Mouse (Mus musculus): Measurements from ENCODE around the gene Arhgap24. TPM values are rescaled to one million over a fixed set of nuclear protein-coding genes. Genes with fewer than 3 reads are reported as not detected.

Gene Arhgap24
- polyA plus RNA-seq, 1 experiment from 2014 or later: 11.3 TPM

DNA sequence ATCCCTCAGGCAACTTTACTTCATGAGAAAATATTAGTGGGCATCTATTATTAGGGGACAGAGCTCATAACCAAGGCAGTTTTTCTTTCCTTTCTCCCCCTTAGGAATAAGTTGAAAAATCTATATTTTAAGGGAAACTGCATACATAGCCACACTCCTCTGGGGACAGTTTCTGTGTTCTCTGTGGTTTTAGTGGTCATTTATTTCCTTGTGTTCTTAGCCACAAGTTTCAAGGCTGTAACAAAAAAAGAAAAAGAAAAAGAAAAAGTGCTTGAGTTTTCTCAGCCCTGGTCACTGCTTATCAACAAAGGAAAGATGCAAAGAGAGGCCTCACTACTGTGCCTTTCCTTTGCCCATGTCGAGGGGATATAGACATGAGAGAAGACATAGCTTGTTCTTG is 71.3 kb downstream of the Arhgap24 start:
- H3K9ac ChIP-seq (ENCODE audit: low read depth, low read length): no peak overlapping the region
- no peak for ATAC-seq
- no peaks in the 10 kb centered on the region for H3K9me3 ChIP-seq (ENCODE audit: control insufficient read depth, low read length)
- no peak overlapping the region for H3K4me2 ChIP-seq (ENCODE audit: low read depth, low read length)
- H3K27ac ChIP-seq (ENCODE audit: low read length): no peak overlapping the region
- H3K4me3 ChIP-seq (ENCODE audit: low read length): no peak overlapping the region
- H3K36me3 ChIP-seq (ENCODE audit: control insufficient read depth, insufficient read depth, low read length): no peaks in the 10 kb centered on the region
- no peaks in the 10 kb centered on the region for H3K27me3 ChIP-seq (replicated peaks; ENCODE audit: control insufficient read depth, insufficient read depth, low read length)
- H3K4me1 ChIP-seq (ENCODE audit: control insufficient read depth, insufficient read depth, low read length): no peaks in the 10 kb centered on the region
- WGBS: 85% methylated on average over 1 of the region's 1 CpGs

- 90% methylated on average over 4 of the region's 4 CpGs for WGBS
- no peak for ATAC-seq
- no peak overlapping the region for H3K4me3 ChIP-seq (ENCODE audit: low read length)
Observed at GRCm38 (mm10) chr5:102555958-102556357, 74.8 kb downstream of the Arhgap24 start.

DNA sequence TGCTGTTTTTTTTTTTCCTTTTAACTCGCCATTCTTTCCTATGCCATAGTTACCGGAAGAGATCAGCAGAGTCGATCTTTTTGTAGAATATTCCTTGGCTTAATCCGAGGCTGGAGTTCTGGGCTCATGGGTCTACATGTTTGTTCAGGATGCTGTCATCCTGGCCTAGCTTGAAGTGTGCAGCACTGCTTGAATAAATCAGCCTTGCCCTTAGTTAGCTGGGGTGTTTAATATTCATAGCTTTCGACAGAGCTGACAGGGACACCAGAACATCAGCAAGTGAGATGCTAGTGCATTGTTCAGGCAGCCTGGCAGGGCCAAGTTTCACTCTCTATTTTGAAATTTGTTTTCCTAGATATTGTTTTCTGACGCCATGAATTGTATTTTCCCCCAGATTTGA is 79.1 kb downstream of the Arhgap24 start:
- Histone ChIP-seq H3K36me3 (ENCODE audit: control insufficient read depth, insufficient read depth, low read length) (no peaks in the 10 kb centered on the region), H3K4me1 (ENCODE audit: control insufficient read depth, insufficient read depth, low read length) (no peaks in the 10 kb centered on the region), H3K9me3 (ENCODE audit: control insufficient read depth, low read length) (no peaks in the 10 kb centered on the region), H3K27me3 (replicated peaks; ENCODE audit: control insufficient read depth, insufficient read depth, low read length) (no peaks in the 10 kb centered on the region), H3K4me2 (ENCODE audit: low read depth, low read length) (no peak overlapping the region), H3K9ac (ENCODE audit: low read depth, low read length) (no peak overlapping the region), H3K4me3 (ENCODE audit: low read length) (no peak overlapping the region), H3K27ac (ENCODE audit: low read length) (no peak overlapping the region)
- WGBS: 85% methylated on average over 6 of the region's 6 CpGs
- ATAC-seq: no peak

More at GRCm38 (mm10) chr5:102555958-102556357, 74.8 kb downstream of the Arhgap24 start:
- H3K27me3 ChIP-seq (replicated peaks; ENCODE audit: control insufficient read depth, insufficient read depth, low read length): no peaks in the 10 kb centered on the region
- H3K9ac ChIP-seq (ENCODE audit: low read depth, low read length): no peak overlapping the region
- H3K4me2 ChIP-seq (ENCODE audit: low read depth, low read length): no peak overlapping the region
- H3K4me1 ChIP-seq (ENCODE audit: control insufficient read depth, insufficient read depth, low read length): no peaks in the 10 kb centered on the region
- no peak overlapping the region for H3K27ac ChIP-seq (ENCODE audit: low read length)
- H3K9me3 ChIP-seq (ENCODE audit: control insufficient read depth, low read length): no peaks in the 10 kb centered on the region
- H3K36me3 ChIP-seq (ENCODE audit: control insufficient read depth, insufficient read depth, low read length): no peaks in the 10 kb centered on the region

- H3K27ac ChIP-seq (ENCODE audit: low read length): no peak overlapping the region
- H3K9ac ChIP-seq (ENCODE audit: low read depth, low read length): no peak overlapping the region
- no peak for ATAC-seq
- H3K4me1 ChIP-seq (ENCODE audit: control insufficient read depth, insufficient read depth, low read length): no peaks in the 10 kb centered on the region
- no peak overlapping the region for H3K4me2 ChIP-seq (ENCODE audit: low read depth, low read length)
- no peaks in the 10 kb centered on the region for H3K9me3 ChIP-seq (ENCODE audit: control insufficient read depth, low read length)
- no peaks in the 10 kb centered on the region for H3K36me3 ChIP-seq (ENCODE audit: control insufficient read depth, insufficient read depth, low read length)
- WGBS: 75% methylated on average over 4 of the region's 4 CpGs
- H3K4me3 ChIP-seq (ENCODE audit: low read length): no peak overlapping the region
- no peaks in the 10 kb centered on the region for H3K27me3 ChIP-seq (replicated peaks; ENCODE audit: control insufficient read depth, insufficient read depth, low read length)
Observed at GRCm38 (mm10) chr5:102563971-102564370, 82.8 kb downstream of the Arhgap24 start.

DNA sequence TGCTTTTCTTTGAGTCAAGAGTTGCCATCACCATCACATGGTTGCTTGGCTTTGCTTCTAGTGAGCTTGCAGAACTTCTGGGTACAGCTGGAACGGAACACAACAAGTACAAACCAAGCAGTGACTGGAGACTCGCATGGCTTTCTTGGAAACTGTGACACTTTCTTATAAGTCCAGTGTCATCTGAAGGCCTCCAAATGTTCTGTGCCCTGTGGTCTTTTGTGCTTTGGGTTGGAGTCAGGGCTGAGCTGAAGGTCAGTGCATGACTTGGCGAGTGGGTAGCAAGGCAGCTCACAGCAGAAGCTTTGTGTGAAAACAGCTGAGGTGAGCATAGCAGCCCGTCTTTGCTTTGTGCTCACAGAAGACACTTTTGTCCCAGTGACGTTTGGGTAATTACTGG is 87.6 kb downstream of the Arhgap24 start:
- Histone ChIP-seq H3K9me3 (ENCODE audit: control insufficient read depth, low read length) (no peaks in the 10 kb centered on the region), H3K4me2 (ENCODE audit: low read depth, low read length) (no peak overlapping the region), H3K4me3 (ENCODE audit: low read length) (no peak overlapping the region), H3K27me3 (replicated peaks; ENCODE audit: control insufficient read depth, insufficient read depth, low read length) (no peaks in the 10 kb centered on the region), H3K36me3 (ENCODE audit: control insufficient read depth, insufficient read depth, low read length) (no peaks in the 10 kb centered on the region), H3K27ac (ENCODE audit: low read length) (no peak overlapping the region), H3K9ac (ENCODE audit: low read depth, low read length) (no peak overlapping the region), H3K4me1 (ENCODE audit: control insufficient read depth, insufficient read depth, low read length) (no peaks in the 10 kb centered on the region)
- ATAC-seq: no peak
- WGBS: 79% methylated on average over 5 of the region's 5 CpGs

GRCm38 (mm10) chr5:102571445-102571844 is 90.3 kb downstream of the Arhgap24 start:
- no peak for ATAC-seq
- H3K36me3 ChIP-seq (ENCODE audit: control insufficient read depth, insufficient read depth, low read length): no peaks in the 10 kb centered on the region

GRCm38 (mm10) chr5:102576750-102577149 is 95.6 kb downstream of the Arhgap24 start:
- no peak for ATAC-seq
- WGBS: 87% methylated on average over 3 of the region's 3 CpGs
- Histone ChIP-seq H3K9me3 (ENCODE audit: control insufficient read depth, low read length) (no peaks in the 10 kb centered on the region), H3K9ac (ENCODE audit: low read depth, low read length) (no peak overlapping the region), H3K4me2 (ENCODE audit: low read depth, low read length) (no peak overlapping the region), H3K27ac (ENCODE audit: low read length) (no peak overlapping the region), H3K36me3 (ENCODE audit: control insufficient read depth, insufficient read depth, low read length) (no peaks in the 10 kb centered on the region), H3K4me1 (ENCODE audit: control insufficient read depth, insufficient read depth, low read length) (peaks cover 6% of the 10 kb centered on the region; the same call in 1 of the 2 replicates), H3K27me3 (replicated peaks; ENCODE audit: control insufficient read depth, insufficient read depth, low read length) (no peaks in the 10 kb centered on the region), H3K4me3 (ENCODE audit: low read length) (no peak overlapping the region)

More at GRCm38 (mm10) chr5:102571445-102571844, 90.3 kb downstream of the Arhgap24 start:
- 89% methylated on average over 2 of the region's 2 CpGs for WGBS
- Histone ChIP-seq H3K4me3 (ENCODE audit: low read length) (no peak overlapping the region), H3K4me2 (ENCODE audit: low read depth, low read length) (no peak overlapping the region), H3K27ac (ENCODE audit: low read length) (no peak overlapping the region), H3K9ac (ENCODE audit: low read depth, low read length) (no peak overlapping the region), H3K4me1 (ENCODE audit: control insufficient read depth, insufficient read depth, low read length) (no peaks in the 10 kb centered on the region), H3K27me3 (replicated peaks; ENCODE audit: control insufficient read depth, insufficient read depth, low read length) (no peaks in the 10 kb centered on the region), H3K9me3 (ENCODE audit: control insufficient read depth, low read length) (no peaks in the 10 kb centered on the region)

DNA sequence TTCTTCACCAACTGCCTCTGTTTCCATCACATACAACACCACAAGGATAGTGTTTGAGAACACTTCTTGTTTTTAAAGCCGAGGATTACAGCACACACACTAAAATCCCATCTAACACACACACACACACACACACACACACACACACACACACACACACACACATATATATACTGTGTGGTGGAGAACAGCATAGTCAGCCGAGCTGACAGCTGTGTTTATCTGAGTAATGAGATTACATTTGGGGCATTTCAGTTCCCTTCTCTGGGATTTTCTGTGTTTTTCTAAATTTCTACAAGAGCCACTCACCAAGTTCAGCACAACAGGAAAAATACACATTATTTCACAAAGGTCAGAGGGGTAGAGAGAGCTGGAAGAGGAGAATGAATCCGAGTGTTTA is 96.5 kb downstream of the Arhgap24 start:
- Histone ChIP-seq H3K4me3 (ENCODE audit: low read length) (no peak overlapping the region), H3K9me3 (ENCODE audit: control insufficient read depth, low read length) (no peaks in the 10 kb centered on the region), H3K9ac (ENCODE audit: low read depth, low read length) (no peak overlapping the region), H3K27ac (ENCODE audit: low read length) (peak overlapping the region; percentile 48; the same call in 1 of the 2 replicates), H3K4me1 (ENCODE audit: control insufficient read depth, insufficient read depth, low read length) (peaks cover 6% of the 10 kb centered on the region; the same call in 1 of the 2 replicates), H3K4me2 (ENCODE audit: low read depth, low read length) (no peak overlapping the region), H3K36me3 (ENCODE audit: control insufficient read depth, insufficient read depth, low read length) (no peaks in the 10 kb centered on the region), H3K27me3 (replicated peaks; ENCODE audit: control insufficient read depth, insufficient read depth, low read length) (no peaks in the 10 kb centered on the region)
- peak; percentile 55; the same call in 1 of the 2 replicates for ATAC-seq
- 36% methylated on average over 3 of the region's 3 CpGs for WGBS

DNA sequence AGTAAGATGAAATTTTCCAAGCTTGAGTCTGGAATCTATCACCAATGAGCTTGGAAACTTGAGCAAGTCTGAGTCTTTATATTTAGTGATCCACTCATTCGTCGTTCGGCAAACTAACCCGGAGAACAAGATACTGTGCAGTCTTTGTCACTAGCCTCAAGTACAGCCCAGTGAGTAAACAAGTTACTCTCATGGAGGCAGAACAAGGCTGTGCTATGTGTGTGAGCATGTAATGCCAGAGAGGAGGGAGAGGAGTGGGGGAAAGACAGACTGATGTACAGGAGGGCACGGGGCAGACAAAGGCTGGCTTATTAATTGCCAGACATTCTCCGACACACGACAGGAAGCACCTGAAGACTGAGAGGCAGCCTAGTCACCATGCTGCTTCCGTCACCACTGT is 97.2 kb downstream of the Arhgap24 start:
- no peak overlapping the region for H3K4me3 ChIP-seq (ENCODE audit: low read length)
- peak overlapping the region; percentile 59 for H3K27ac ChIP-seq (ENCODE audit: low read length)
- no peaks in the 10 kb centered on the region for H3K36me3 ChIP-seq (ENCODE audit: control insufficient read depth, insufficient read depth, low read length)
- peaks cover 6% of the 10 kb centered on the region; the same call in 1 of the 2 replicates for H3K4me1 ChIP-seq (ENCODE audit: control insufficient read depth, insufficient read depth, low read length)
- no peaks in the 10 kb centered on the region for H3K9me3 ChIP-seq (ENCODE audit: control insufficient read depth, low read length)
- no peak for ATAC-seq
- H3K27me3 ChIP-seq (replicated peaks; ENCODE audit: control insufficient read depth, insufficient read depth, low read length): no peaks in the 10 kb centered on the region
- H3K4me2 ChIP-seq (ENCODE audit: low read depth, low read length): no peak overlapping the region
- H3K9ac ChIP-seq (ENCODE audit: low read depth, low read length): no peak overlapping the region
- WGBS: 39% methylated on average over 8 of the region's 8 CpGs

GRCm38 (mm10) chr5:102582864-102583410 is 101.7 kb downstream of the Arhgap24 start:
- Histone ChIP-seq H3K27me3 (replicated peaks; ENCODE audit: control insufficient read depth, insufficient read depth, low read length) (no peaks in the 10 kb centered on the region), H3K27ac (ENCODE audit: low read length) (no peak overlapping the region), H3K9me3 (ENCODE audit: control insufficient read depth, low read length) (peaks cover 4% of the 10 kb centered on the region; the same call in 1 of the 2 replicates), H3K36me3 (ENCODE audit: control insufficient read depth, insufficient read depth, low read length) (no peaks in the 10 kb centered on the region), H3K4me3 (ENCODE audit: low read length) (no peak overlapping the region), H3K4me1 (ENCODE audit: control insufficient read depth, insufficient read depth, low read length) (peaks cover 6% of the 10 kb centered on the region; the same call in 1 of the 2 replicates), H3K4me2 (ENCODE audit: low read depth, low read length) (no peak overlapping the region), H3K9ac (ENCODE audit: low read depth, low read length) (no peak overlapping the region)
- 46% methylated on average over 6 of the region's 6 CpGs for WGBS
- no peak for ATAC-seq
